Mouse (Mus musculus) heart, postnatal 0 days (tissue): ENCODE results near the gene Tnfrsf8. TPM values are rescaled to one million over a fixed set of nuclear protein-coding genes. Genes with fewer than 3 reads are reported as not detected.

Source experiments
- ATAC-seq: fragments of 200-750 bp; cut with Nextera tagmentation; 2 replicates; pipeline ENCODE4 v1.8.0; 2017; ENCODE audit warnings: low read depth, moderate number of reproducible peaks, moderate library complexity; ENCODE audit not compliant: insufficient read depth
- DNase-seq: peaks from one replicate; pipeline ENCODE4 v3.0.0-alpha.2; 2016; ENCODE audit warnings: low spot score
- H3K27ac ChIP-seq: fragments of 300-500 bp; sonication (generic); 2 replicates; pipeline ENCODE4 v1.5.1; 2014; ENCODE audit warnings: low read depth, mild to moderate bottlenecking
- H3K27me3 ChIP-seq: fragments of 300-500 bp; sonication (generic); 2 replicates; pipeline ENCODE4 v1.6.1; 2014; ENCODE audit warnings: low read length, mixed read lengths; ENCODE audit not compliant: control insufficient read depth, insufficient read depth
- H3K36me3 ChIP-seq: fragments of 300-500 bp; sonication (generic); replicated peaks from 2 replicates; pipeline ENCODE4 v1.6.1; 2014; ENCODE audit warnings: low read length, mixed read lengths; ENCODE audit not compliant: control insufficient read depth, insufficient read depth
- H3K4me1 ChIP-seq: fragments of 300-500 bp; sonication (generic); 2 replicates; pipeline ENCODE4 v1.6.1; 2014; ENCODE audit warnings: antibody characterized with exemption; ENCODE audit not compliant: control insufficient read depth, insufficient read depth
- H3K4me2 ChIP-seq: fragments of 300-500 bp; sonication (generic); 2 replicates; pipeline ENCODE4 v1.6.1; 2014; ENCODE audit warnings: low read depth, mild to moderate bottlenecking, low read length, moderate library complexity
- H3K4me3 ChIP-seq: fragments of 300-500 bp; sonication (generic); 2 replicates; pipeline ENCODE4 v1.5.1; 2014; ENCODE audit warnings: low read depth, low read length
- H3K9ac ChIP-seq: fragments of 300-500 bp; sonication (generic); replicated peaks from 2 replicates; pipeline ENCODE4 v1.6.1; 2014; ENCODE audit warnings: low read depth, low read length, mixed read lengths
- H3K9me3 ChIP-seq: fragments of 300-500 bp; sonication (generic); replicated peaks from 2 replicates; pipeline ENCODE4 v1.6.1; 2016; ENCODE audit warnings: low read length; ENCODE audit not compliant: control insufficient read depth
- CTCF ChIP-seq: IDR thresholded peaks from 2 replicates; pipeline ENCODE4 v1.5.1; 2016; ENCODE audit warnings: antibody characterized with exemption, control low read depth, low read depth
- EP300 ChIP-seq: IDR thresholded peaks from 2 replicates; pipeline ENCODE4 v1.6.1; 2016; ENCODE audit warnings: antibody characterized with exemption, low read depth
- WGBS: fragments of 180-500 bp; shearing (Covaris S2); extraction: QIAGEN DNeasy Blood & Tissue Kit; methylation state at CpG from one replicate; pipeline ENCODE4 v1.1.7; 2014; 5-methylcytosine and 5-hydroxymethylcytosine counted together
- polyA plus RNA-seq: library from polyadenylated mRNA; unstranded; fragments of >200 nt; fragmentation: Nextera tagmentation; extraction: Ambion mirVana; gene quantifications from 2 replicates; pipeline ENCODE4 v1.2.1, GENCODE M21; 2015
- total RNA-seq: library from RNA; depleted of rRNA; stranded (reverse); fragments of >200 nt; gene quantifications from 2 replicates; pipeline ENCODE4 v1.2.3, GENCODE M21; 2014; ENCODE audit warnings: low replicate concordance

The Tnfrsf8 gene
- total and polyA plus RNA-seq, 2 experiments from 2014 or later, result 0.04 TPM; not detected in 1

GRCm38 (mm10) chr4:145245581-145245980 is 69.4 kb downstream of the Tnfrsf8 start:
- peak overlapping the region; percentile 68 for H3K4me2 ChIP-seq
- no peaks in the 10 kb centered on the region for H3K4me1 ChIP-seq
- no peaks in the 10 kb centered on the region for H3K36me3 ChIP-seq
- H3K9me3 ChIP-seq, result no peaks in the 10 kb centered on the region
- H3K27me3 ChIP-seq, result peaks cover 23% of the 10 kb centered on the region
- DNase-seq, result no peak
- peak overlapping the region; percentile 56 for H3K4me3 ChIP-seq
- no peak overlapping the region; the same call in 1 of the 2 replicates for H3K9ac ChIP-seq
- 79% methylated on average over 3 of the region's 3 CpGs for WGBS
- no peak for TF ChIP-seq EP300
- TF ChIP-seq CTCF, result no peak
- H3K27ac ChIP-seq, result no peak overlapping the region
- no peak for ATAC-seq

GRCm38 (mm10) chr4:145244676-145245075 is 70.3 kb downstream of the Tnfrsf8 start:
- no peak overlapping the region for H3K4me3 ChIP-seq
- H3K9ac ChIP-seq, result no peak overlapping the region
- H3K9me3 ChIP-seq, result no peaks in the 10 kb centered on the region
- no peak for DNase-seq
- no peak for TF ChIP-seq EP300
- TF ChIP-seq CTCF, result no peak
- no peak overlapping the region for H3K4me2 ChIP-seq
- peaks cover 23% of the 10 kb centered on the region for H3K27me3 ChIP-seq
- no peaks in the 10 kb centered on the region for H3K4me1 ChIP-seq
- 75% methylated on average over 2 of the region's 2 CpGs for WGBS
- no peak for ATAC-seq
- no peaks in the 10 kb centered on the region for H3K36me3 ChIP-seq
- no peak overlapping the region for H3K27ac ChIP-seq

- 23% methylated on average over 1 of the region's 1 CpGs for WGBS
- peaks cover 22% of the 10 kb centered on the region for H3K27me3 ChIP-seq
- TF ChIP-seq EP300 (no peak), CTCF (no peak)
- no peak overlapping the region for H3K4me2 ChIP-seq
- no peak for ATAC-seq
- H3K36me3 ChIP-seq, result no peaks in the 10 kb centered on the region
- no peak overlapping the region for H3K27ac ChIP-seq
- no peak for DNase-seq
- H3K4me3 ChIP-seq, result no peak overlapping the region
- no peak overlapping the region for H3K9ac ChIP-seq
- 0 out of 2 replicates have a peak, but pooled peaks cover 9% of the 10 kb centered on the region for H3K4me1 ChIP-seq
- no peaks in the 10 kb centered on the region for H3K9me3 ChIP-seq
Observed at GRCm38 (mm10) chr4:145242719-145243350, 72.1 kb downstream of the Tnfrsf8 start.

GRCm38 (mm10) chr4:145240723-145241231 is 74.2 kb downstream of the Tnfrsf8 start:
- no peak for ATAC-seq

GRCm38 (mm10) chr4:145239049-145239830 is 75.7 kb downstream of the Tnfrsf8 start:
- peak; percentile 86 for ATAC-seq
- DNase-seq, result peak; percentile 67
- Histone ChIP-seq H3K27me3 (no peaks in the 10 kb centered on the region), H3K4me1 (0 out of 2 replicates have a peak, but pooled peaks cover 9% of the 10 kb centered on the region), H3K4me2 (no peak overlapping the region), H3K9ac (no peak overlapping the region), H3K4me3 (no peak overlapping the region), H3K27ac (peak overlapping the region; percentile 75), H3K36me3 (no peaks in the 10 kb centered on the region), H3K9me3 (no peaks in the 10 kb centered on the region)
- no peak for TF ChIP-seq CTCF
- TF ChIP-seq EP300, result no peak
- 13% methylated on average over 4 of the region's 4 CpGs for WGBS

More at GRCm38 (mm10) chr4:145240723-145241231, 74.2 kb downstream of the Tnfrsf8 start:
- 62% methylated on average over 4 of the region's 4 CpGs for WGBS
- Histone ChIP-seq H3K9me3 (no peaks in the 10 kb centered on the region), H3K9ac (no peak overlapping the region), H3K4me2 (no peak overlapping the region), H3K27me3 (peaks cover 10% of the 10 kb centered on the region), H3K4me1 (0 out of 2 replicates have a peak, but pooled peaks cover 9% of the 10 kb centered on the region), H3K4me3 (no peak overlapping the region), H3K36me3 (no peaks in the 10 kb centered on the region), H3K27ac (peak overlapping the region; percentile 18; the same call in 1 of the 2 replicates)
- no peak for TF ChIP-seq CTCF
- TF ChIP-seq EP300, result no peak
- no peak for DNase-seq
